Mouse (Mus musculus): Measurements from ENCODE around the gene Cstf1. TPM values are rescaled to one million over a fixed set of nuclear protein-coding genes. Genes with fewer than 3 reads are reported as not detected.

Gene Cstf1
- total RNA-seq, 2 experiments from 2014 or later: 25.8 to 28.5 TPM

DNA sequence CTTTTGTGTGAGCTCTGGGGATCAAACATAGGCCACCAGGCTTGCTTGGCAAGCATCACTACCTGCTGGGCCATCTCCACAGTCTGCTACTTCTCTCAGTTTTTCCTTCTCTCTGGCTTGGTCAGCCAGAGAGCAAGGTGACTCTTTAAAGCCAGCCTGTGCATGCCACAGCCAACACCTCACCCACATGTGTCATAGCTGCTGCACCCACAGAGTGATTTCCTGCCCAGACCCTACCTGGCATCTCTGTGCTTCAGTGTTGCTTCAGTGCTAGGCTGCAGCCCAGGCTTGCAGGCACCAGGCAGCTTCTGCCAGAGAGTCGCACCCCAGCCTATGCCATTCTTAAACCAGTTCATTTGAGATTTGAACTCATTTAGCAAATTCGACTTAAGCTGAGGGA, 37.0 kb downstream of the Cstf1 start:
- intact Hi-C loops (cut with DNase I): no loop called here

DNA sequence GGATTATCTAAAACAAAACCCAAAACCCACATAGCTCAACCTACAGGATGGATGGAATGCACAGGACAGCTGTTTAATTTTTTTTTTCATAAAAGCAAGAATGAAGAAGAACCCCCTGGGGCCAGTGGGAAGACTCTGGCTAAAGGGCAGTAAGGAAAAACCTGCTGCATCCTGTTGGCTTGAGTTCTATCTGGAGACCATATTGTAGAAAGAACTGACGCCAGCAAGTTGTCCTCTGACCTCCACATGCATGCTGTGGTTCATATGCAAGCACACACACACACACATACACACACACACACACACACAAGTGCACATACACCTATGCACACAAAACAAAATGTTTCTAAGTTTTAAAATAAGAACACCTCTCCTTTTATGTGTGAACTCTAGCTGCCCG, 40.2 kb downstream of the Cstf1 start:
- no peak for DNase-seq (ENCODE audit: extremely low spot score in 1 of 2, low spot score in 2 of 2)
- intact Hi-C loops (cut with DNase I): no loop called here

More for the DNA sequence above, 37.0 kb downstream of the Cstf1 start:
- DNase-seq (ENCODE audit: extremely low spot score in 1 of 2, low spot score in 2 of 2): no peak

DNA sequence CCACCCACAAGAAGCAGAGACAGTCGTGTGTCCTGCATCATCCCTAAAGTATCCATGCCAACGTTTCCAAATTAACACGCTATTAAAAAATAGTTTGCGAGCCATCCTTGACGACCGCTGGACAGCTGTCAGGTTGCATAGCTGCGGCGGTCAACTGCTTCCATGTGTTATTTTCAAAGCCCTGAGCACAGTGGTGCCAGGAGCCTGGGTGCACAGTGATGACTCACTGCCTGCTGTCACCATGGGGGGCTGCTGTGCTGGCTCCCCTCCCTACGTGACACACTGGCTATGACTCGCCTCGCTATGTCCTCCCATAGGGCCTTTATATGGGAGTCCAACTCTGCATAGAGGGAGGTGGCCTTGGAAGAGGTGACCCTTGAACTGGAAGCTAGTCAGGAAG, 40.6 kb downstream of the Cstf1 start:
- DNase-seq (ENCODE audit: extremely low spot score in 1 of 2, low spot score in 2 of 2): peak in 1 of 2 experiments; percentile 33
- intact Hi-C loops (cut with DNase I): no loop called here

DNA sequence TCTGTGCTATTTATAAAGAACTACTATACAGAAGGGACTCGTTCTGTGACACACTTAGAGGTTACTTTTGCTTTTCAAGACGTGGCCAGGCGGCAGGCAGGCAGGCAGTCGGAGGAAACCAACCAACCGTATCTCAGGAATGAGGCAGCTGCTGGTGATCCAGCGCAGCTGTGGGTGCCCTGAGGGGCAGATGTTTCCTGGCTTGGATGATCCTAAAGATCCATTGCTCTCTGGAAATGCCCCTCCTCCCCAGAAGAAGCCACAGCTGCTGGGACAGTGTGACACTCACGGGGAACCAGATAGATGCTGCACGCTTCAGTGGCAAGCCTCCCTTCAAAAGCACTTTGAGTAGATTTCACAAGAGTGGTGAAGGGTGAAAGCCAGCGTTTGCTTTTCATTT, 42.0 kb downstream of the Cstf1 start:
- intact Hi-C loops (cut with DNase I): no loop called here
- peak in 1 of 2 experiments; percentile 29 for DNase-seq (ENCODE audit: extremely low spot score in 1 of 2, low spot score in 2 of 2)

DNA sequence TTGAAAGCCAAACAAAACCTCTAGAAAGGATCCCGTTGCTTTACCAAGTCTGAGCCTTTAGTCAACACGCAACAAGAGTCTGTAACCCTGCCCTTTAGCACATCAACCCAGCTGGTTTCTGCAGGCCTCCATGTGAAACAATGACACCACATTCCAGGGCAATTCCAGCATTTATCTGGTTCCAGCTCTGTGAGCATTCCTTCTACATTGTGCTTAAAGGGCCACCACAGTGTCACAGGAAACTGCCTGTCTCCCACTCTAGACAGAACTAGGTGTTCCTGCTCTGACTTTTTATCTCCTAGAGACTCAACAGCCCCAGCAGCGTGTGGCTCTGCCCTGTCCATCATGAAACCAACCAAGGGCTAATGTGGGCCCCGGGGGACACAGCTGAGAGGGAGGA, 42.8 kb downstream of the Cstf1 start:
- intact Hi-C loops (cut with DNase I): no loop called here
- DNase-seq (ENCODE audit: extremely low spot score in 1 of 2, low spot score in 2 of 2): no peak

DNA sequence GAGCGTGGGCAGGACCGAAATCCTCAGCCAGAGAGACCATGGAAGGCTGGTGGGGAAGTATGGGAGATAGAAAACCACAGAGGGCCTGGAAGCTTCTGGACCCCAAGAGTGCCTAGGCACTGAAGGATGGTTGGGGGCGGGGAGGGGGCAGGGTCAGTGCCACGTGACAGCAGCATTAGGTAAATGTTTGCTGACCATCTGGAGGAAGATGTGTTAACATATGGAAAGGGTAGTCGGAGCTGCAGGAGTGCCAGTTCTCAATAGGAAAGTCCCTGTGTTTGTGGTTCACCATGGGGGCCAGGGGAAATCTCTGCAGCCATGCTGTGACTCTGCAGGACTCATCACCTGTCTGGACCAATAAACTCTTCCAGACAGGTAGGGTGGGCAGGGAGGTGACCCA, 43.4 kb downstream of the Cstf1 start:
- intact Hi-C loops (cut with DNase I): no loop called here
- no peak for DNase-seq (ENCODE audit: extremely low spot score in 1 of 2, low spot score in 2 of 2)

DNA sequence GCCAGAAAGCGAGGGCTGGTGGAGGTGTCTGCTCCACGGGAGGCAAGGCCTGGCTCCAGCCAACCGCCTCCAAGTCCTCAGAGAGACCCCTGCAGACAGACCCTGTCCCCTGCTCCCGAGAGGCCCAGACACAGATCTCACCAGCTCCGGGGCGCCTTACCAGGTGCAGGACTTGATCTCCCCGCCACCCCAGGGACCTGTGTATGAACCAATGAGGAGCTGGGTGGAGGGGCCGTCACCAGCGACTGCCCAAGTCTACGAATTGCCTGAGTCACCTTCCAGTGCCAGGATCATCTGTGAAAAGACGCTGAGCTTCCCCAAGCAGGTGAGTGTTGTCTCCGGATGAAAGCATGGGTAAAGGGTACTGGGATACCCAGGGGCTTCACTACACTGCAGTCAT, 45.7 kb downstream of the Cstf1 start:
- intact Hi-C loops (cut with DNase I): no loop called here
- DNase-seq (ENCODE audit: extremely low spot score in 1 of 2, low spot score in 2 of 2): no peak

DNA sequence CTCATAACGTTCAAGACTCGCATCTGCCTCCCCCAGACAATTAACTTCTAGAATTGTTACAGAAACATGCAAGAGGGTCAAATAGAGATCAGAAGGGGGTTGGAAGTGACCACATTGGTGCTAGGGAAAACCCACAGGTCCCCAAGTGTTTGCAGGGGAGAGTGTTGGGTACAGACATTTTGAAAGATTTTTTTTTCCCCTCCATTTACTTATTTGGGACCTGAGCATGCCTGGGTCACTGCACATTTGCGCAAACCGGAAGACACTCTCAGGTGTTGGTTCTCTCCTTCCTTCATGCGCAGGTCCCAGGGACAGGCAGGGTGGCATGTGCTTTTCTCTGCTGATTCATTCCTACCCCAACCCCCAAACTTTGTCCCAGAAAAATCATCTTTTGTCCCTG, 46.4 kb downstream of the Cstf1 start:
- intact Hi-C loops (cut with DNase I): no loop called here
- DNase-seq (ENCODE audit: extremely low spot score in 1 of 2, low spot score in 2 of 2): no peak

DNA sequence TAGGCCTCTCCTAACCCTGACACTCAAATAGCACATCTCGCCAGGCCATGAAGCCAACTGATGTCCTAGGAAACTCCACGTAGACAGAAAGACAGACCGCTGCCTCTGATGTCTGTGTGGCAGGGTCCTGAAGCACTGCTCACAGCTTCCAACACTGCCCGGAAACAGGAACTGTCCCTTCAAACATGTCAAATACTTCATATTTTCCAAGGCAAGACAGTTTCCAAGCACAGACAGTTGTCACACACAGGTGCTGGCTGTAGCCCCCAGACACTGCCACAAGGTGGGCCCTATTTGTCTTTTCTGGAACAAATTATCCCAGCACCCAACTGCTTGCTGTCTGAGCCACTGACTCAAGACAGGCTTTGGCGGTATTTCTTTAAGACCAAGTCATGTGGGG, 47.7 kb downstream of the Cstf1 start:
- intact Hi-C loops (cut with DNase I): no loop called here
- no peak for DNase-seq (ENCODE audit: extremely low spot score in 1 of 2, low spot score in 2 of 2)

DNA sequence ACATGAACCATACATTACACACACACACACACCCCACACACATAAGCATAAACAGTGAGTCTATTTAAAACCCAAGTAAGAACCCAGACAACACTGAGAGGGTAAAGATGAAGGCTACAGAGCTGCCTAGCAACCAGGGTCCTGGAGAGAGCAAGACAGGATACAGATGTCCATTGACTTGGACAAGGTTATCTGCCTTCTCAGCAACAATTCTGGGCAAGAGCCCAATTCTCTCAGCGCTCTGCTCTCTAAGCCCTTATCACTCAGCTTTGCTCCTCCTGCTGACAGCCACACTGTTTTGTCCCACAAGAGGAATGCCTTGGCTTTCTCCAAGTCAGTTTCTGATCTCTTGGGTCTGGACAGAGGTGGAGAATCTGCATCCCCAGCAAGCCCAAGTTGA, 60.1 kb downstream of the Cstf1 start:
- intact Hi-C loops (cut with DNase I): no loop called here
- DNase-seq (ENCODE audit: extremely low spot score in 1 of 2, low spot score in 2 of 2): peak in 1 of 2 experiments; percentile 53

Other genes with a start within 250 kb of the Cstf1 start
- gene Mc3r, start 122.2 kb upstream of the Cstf1 start, total RNA-seq (2021): under 1 TPM; 0.47 to 0.49 TPM
- 10 to 100 TPM; 15.3 to 15.5 TPM for gene Fam210b, start 25.1 kb upstream of the Cstf1 start, total RNA-seq (2021)
- 1 to 10 TPM; 3.3 to 3.8 TPM for gene Aurka, start 146 bp upstream of the Cstf1 start, total RNA-seq (2021)
- gene Cass4, start 23.1 kb downstream of the Cstf1 start, total RNA-seq (2021): under 1 TPM; 0.47 to 0.59 TPM
- gene Rtf2, start 69.9 kb downstream of the Cstf1 start, total RNA-seq (2021): 10 to 100 TPM; 62.7 to 68.2 TPM
- gene Gcnt7, start 87.9 kb downstream of the Cstf1 start, total RNA-seq (2021): not detected
- gene Fam209, start 101.8 kb downstream of the Cstf1 start, total RNA-seq (2021): under 1 TPM in 1 of 2 experiments, not detected in 1; 0.51 TPM
- gene Tfap2c, start 178.9 kb downstream of the Cstf1 start, total RNA-seq (2021): under 1 TPM; 0.24 to 0.49 TPM